ENCODE assay signal across 9 mouse cellular contexts in the genomic region with DNA sequence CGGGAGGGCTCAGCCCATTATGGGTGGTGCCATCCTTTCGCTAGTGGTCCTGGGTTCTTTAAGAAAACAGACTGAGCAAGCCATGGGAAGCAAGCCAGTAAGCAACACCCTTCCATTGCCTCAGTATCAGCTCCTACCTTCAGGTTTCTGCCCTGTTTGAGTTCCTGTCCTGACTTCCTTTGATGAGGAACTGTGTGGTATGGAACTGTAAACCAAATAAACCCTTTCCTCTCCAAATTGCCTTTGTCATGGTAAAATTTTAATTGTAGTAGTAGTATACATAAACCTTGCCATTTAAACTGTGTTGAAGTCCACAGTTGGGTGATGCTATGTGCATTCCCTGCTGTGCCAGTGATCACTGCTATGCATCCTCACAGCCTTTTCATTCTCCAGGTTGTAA. TPM values are rescaled to one million over a fixed set of nuclear protein-coding genes. Genes with fewer than 3 reads are reported as not detected.
DNase-seq lines count a peak whose midpoint lies in the region; ATAC-seq lines count a peak whose summit lies in the region.
"Had no signal": no experiment of that assay in that cellular context is flagged by ENCODE, and none has a peak within 500 bp of the region (broad histone marks: within the 10 kb centered on the region; RNA-seq: fewer than 3 reads in every experiment).

No protein-coding gene starts in this region.

- no peak overlapping the region for H3K27ac ChIP-seq in hindbrain, embryonic 13.5 days
- no peak overlapping the region for H3K27ac ChIP-seq in hindbrain, embryonic 11.5 days (ENCODE audit: low read depth, low read length)
- no peak overlapping the region for H3K27ac ChIP-seq in forebrain, embryonic 16.5 days (ENCODE audit: low read length)
- no peak overlapping the region for H3K27ac ChIP-seq in midbrain, embryonic 13.5 days

- DNase-seq in hindbrain, embryonic 11.5 days (ENCODE audit: low spot score): no peak
- peak; percentile 21 for DNase-seq in brain, adult 2 months (ENCODE audit: low read depth, low spot score)
- no peak for DNase-seq in layer of hippocampus, adult 9-11 months
- no peak for DNase-seq in layer of hippocampus, postnatal 10 days (ENCODE audit: low spot score in 2 of 2)
- DNase-seq: kidney, adult 8-10 months had no signal

- WGBS in hindbrain, embryonic 13.5 days: 84% methylated on average over 2 of the region's 2 CpGs
- WGBS in hindbrain, embryonic 11.5 days: 88% methylated on average over 2 of the region's 2 CpGs
- 58% methylated on average over 2 of the region's 2 CpGs for WGBS in forebrain, embryonic 16.5 days
- 82% methylated on average over 2 of the region's 2 CpGs for WGBS in midbrain, embryonic 13.5 days

- no peaks in the 10 kb centered on the region for H3K9me3 ChIP-seq in hindbrain, embryonic 13.5 days
- no peaks in the 10 kb centered on the region for H3K9me3 ChIP-seq in hindbrain, embryonic 11.5 days (ENCODE audit: control insufficient read depth, low read length)
- no peaks in the 10 kb centered on the region for H3K9me3 ChIP-seq in forebrain, embryonic 16.5 days (ENCODE audit: control insufficient read depth, low read length)
- no peaks in the 10 kb centered on the region for H3K9me3 ChIP-seq in midbrain, embryonic 13.5 days

- no peak overlapping the region for H3K9ac ChIP-seq in hindbrain, embryonic 13.5 days
- no peak overlapping the region for H3K9ac ChIP-seq in hindbrain, embryonic 11.5 days (ENCODE audit: low read depth, low read length)
- H3K9ac ChIP-seq in forebrain, embryonic 16.5 days (replicated peaks; ENCODE audit: low read depth, low read length): no peak overlapping the region
- H3K9ac ChIP-seq in midbrain, embryonic 13.5 days (replicated peaks): no peak overlapping the region

- peak overlapping the region; percentile 25 for H3K4me3 ChIP-seq in hindbrain, embryonic 13.5 days
- no peak overlapping the region for H3K4me3 ChIP-seq in hindbrain, embryonic 11.5 days (ENCODE audit: low read depth, low read length)
- no peak overlapping the region for H3K4me3 ChIP-seq in forebrain, embryonic 16.5 days (replicated peaks; ENCODE audit: low read length)
- peak overlapping the region; percentile 3; the same call in 1 of the 2 replicates for H3K4me3 ChIP-seq in midbrain, embryonic 13.5 days (replicated peaks)

- no peaks in the 10 kb centered on the region for H3K36me3 ChIP-seq in hindbrain, embryonic 13.5 days
- no peaks in the 10 kb centered on the region for H3K36me3 ChIP-seq in hindbrain, embryonic 11.5 days (ENCODE audit: control insufficient read depth, insufficient read depth, low read length)
- no peaks in the 10 kb centered on the region for H3K36me3 ChIP-seq in forebrain, embryonic 16.5 days (ENCODE audit: control insufficient read depth, insufficient read depth)
- H3K36me3 ChIP-seq in midbrain, embryonic 13.5 days: no peaks in the 10 kb centered on the region

- no peak for ATAC-seq in hindbrain, embryonic 13.5 days (ENCODE audit: low FRiP score)
- ATAC-seq in hindbrain, embryonic 11.5 days (ENCODE audit: low FRiP score): no peak
- no peak for ATAC-seq in forebrain, embryonic 16.5 days
- ATAC-seq in midbrain, embryonic 13.5 days: no peak
- no peak for ATAC-seq in granulocyte monocyte progenitor cell, adult 5-6 weeks (replicated peaks; ENCODE audit: poor library complexity, severe bottlenecking)

- no peaks in the 10 kb centered on the region for H3K27me3 ChIP-seq in hindbrain, embryonic 13.5 days
- H3K27me3 ChIP-seq in hindbrain, embryonic 11.5 days (ENCODE audit: control insufficient read depth, insufficient read depth, low read length): no peaks in the 10 kb centered on the region
- no peaks in the 10 kb centered on the region for H3K27me3 ChIP-seq in forebrain, embryonic 16.5 days (replicated peaks; ENCODE audit: control insufficient read depth, insufficient read depth, low read length)
- H3K27me3 ChIP-seq in midbrain, embryonic 13.5 days: no peaks in the 10 kb centered on the region

- H3K4me2 ChIP-seq in hindbrain, embryonic 13.5 days: peak overlapping the region; percentile 82
- H3K4me2 ChIP-seq in hindbrain, embryonic 11.5 days (replicated peaks; ENCODE audit: low read depth, low read length): no peak overlapping the region
- peak overlapping the region; percentile 16; the same call in 1 of the 2 replicates for H3K4me2 ChIP-seq in forebrain, embryonic 16.5 days (ENCODE audit: low read length)
- H3K4me2 ChIP-seq in midbrain, embryonic 13.5 days (replicated peaks): peak overlapping the region; percentile 86

- peaks cover 28% of the 10 kb centered on the region for H3K4me1 ChIP-seq in hindbrain, embryonic 13.5 days (replicated peaks)
- H3K4me1 ChIP-seq in hindbrain, embryonic 11.5 days (replicated peaks; ENCODE audit: control insufficient read depth, insufficient read depth, low read length): no peaks in the 10 kb centered on the region; the same call in 1 of the 2 replicates
- peaks cover 22% of the 10 kb centered on the region for H3K4me1 ChIP-seq in forebrain, embryonic 16.5 days (replicated peaks; ENCODE audit: control insufficient read depth, insufficient read depth, low read length)
- H3K4me1 ChIP-seq in midbrain, embryonic 13.5 days (replicated peaks): peaks cover 37% of the 10 kb centered on the region

RNA-seq across cellular contexts. Expression of gene Rock2, which starts 2.5 kb away (rescaled TPM):
- polyA plus RNA-seq in hindbrain, embryonic 13.5 days (2015; fragmentation: Nextera tagmentation; extraction: Ambion mirVana): 15.1 and 15.5 TPM in 2 replicates
- 15.4 and 17.9 TPM in 2 replicates for polyA plus RNA-seq in hindbrain, embryonic 11.5 days (2014; fragmentation: Nextera tagmentation; extraction: Ambion mirVana)
- polyA plus RNA-seq in forebrain, embryonic 16.5 days (2015; fragmentation: Nextera tagmentation; extraction: Ambion mirVana): 15.6 and 15.9 TPM in 2 replicates
- polyA plus RNA-seq in midbrain, embryonic 13.5 days (2015; fragmentation: Nextera tagmentation; extraction: Ambion mirVana): 14.4 and 15.7 TPM in 2 replicates
- 43.1 and 49.4 TPM in 2 replicates for total RNA-seq in granulocyte monocyte progenitor cell, adult 5-6 weeks (2014; fragmentation: Nextera tagmentation)
- 65.1 and 65.9 TPM in 2 replicates for total RNA-seq in granulocyte monocyte progenitor cell, adult 5-6 weeks (2017)
- 10 to 100 TPM; 79.1 to 79.4 TPM for total RNA-seq in layer of hippocampus, postnatal 10 days (2021)

Comparison
In these comparisons a context has a peak if more than half of its experiments do, and no peak if none do; other contexts are left out.
1. H3K4me3 ChIP-seq: peak in hindbrain, embryonic 13.5 days (single experiment) and midbrain, embryonic 13.5 days (single experiment); none in hindbrain, embryonic 11.5 days (single experiment) and forebrain, embryonic 16.5 days (single experiment).